Mouse (Mus musculus) kidney, postnatal 25 days (tissue): ENCODE measurements around the gene Uchl5.
A peak's percentile ranks its signal among the peaks of the same experiment; 100 is the strongest.

ENCODE experiments used
- DNase-seq, 2 experiments: peaks; one replicate each; pipeline ENCODE4 v3.0.0; 2021; ENCODE audit warnings: mixed read lengths in 2 of 2

The Uchl5 gene

GRCm38 (mm10) chr1:143809062-143809461 is 32.0 kb downstream of the Uchl5 start:
- no peak for DNase-seq

- DNase-seq = peak; percentile 81 to 92
Observed at GRCm38 (mm10) chr1:143813676-143814360, 36.7 kb downstream of the Uchl5 start.

- DNase-seq = no peak
Observed at GRCm38 (mm10) chr1:143820096-143820877, 43.2 kb downstream of the Uchl5 start.

GRCm38 (mm10) chr1:143822677-143823076 is 45.6 kb downstream of the Uchl5 start:
- DNase-seq = no peak

- no peak for DNase-seq
Observed at GRCm38 (mm10) chr1:143830713-143831112, 53.6 kb downstream of the Uchl5 start.

GRCm38 (mm10) chr1:143836363-143837182 is 59.5 kb downstream of the Uchl5 start:
- DNase-seq = no peak

- DNase-seq = no peak
Observed at GRCm38 (mm10) chr1:143837681-143838080, 60.6 kb downstream of the Uchl5 start.

GRCm38 (mm10) chr1:143838896-143839410 is 61.9 kb downstream of the Uchl5 start:
- no peak for DNase-seq

- no peak for DNase-seq
Observed at GRCm38 (mm10) chr1:143852329-143852728, 75.3 kb downstream of the Uchl5 start.

GRCm38 (mm10) chr1:143852779-143853358 is 75.8 kb downstream of the Uchl5 start:
- no peak for DNase-seq

GRCm38 (mm10) chr1:143853691-143854115 is 76.6 kb downstream of the Uchl5 start:
- DNase-seq = no peak

- DNase-seq = no peak
Observed at GRCm38 (mm10) chr1:143855706-143856105, 78.6 kb downstream of the Uchl5 start.
